Mouse (Mus musculus) cerebellum, postnatal 36 days (tissue): ENCODE measurements at regions not wholly inside any gene's neighbourhood (a gene's known extent, or its start where the extent isn't known, plus 50 kb on each side); places are given as distances from the start of the nearest gene placed in this dataset.

Experiments used
- DNase-seq, 2 experiments: peaks; one replicate each; pipeline ENCODE4 v3.0.0; 2021 to 2022; ENCODE audit warnings: mixed read lengths in 2 of 2

DNA sequence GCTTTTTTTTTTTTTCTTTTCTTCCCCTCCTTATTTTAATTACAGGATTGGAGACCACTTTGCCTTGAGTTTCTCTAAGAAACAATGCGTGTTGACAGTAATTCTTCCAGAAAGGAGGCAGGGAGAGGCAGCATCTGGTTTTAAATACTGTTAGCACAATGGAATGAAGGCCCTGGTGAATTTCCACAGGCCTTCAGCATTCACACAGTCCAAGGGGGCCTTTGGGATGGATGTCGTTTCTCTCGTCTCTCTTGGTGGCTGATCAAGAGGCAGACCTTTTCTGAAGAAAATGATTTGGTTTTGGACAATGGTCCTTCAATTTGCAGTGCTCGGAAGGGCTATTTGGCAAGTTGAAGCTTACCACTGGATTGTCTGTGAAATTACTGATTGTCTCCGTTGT lies 321.4 kb downstream of the Lmx1a start:
- DNase-seq: no peak

DNA sequence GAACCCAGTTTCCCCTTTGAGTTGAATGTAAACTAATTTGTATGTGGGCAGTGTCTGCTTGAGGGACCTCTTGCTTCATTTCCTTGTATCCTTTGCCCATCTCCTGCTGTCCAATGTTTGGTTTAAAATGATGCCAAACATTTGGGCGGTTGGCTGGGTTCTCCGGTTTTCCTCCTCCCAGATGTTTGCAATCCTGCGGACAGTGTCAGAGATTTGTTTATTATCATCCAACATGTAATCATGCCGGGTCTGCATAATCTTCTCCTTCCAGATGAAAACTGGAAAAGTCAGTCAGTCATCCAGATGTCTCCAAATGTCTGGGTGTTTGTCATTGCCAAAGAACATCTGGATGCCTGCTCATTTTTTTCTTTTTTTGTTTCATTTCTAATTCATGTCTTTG lies 323.0 kb downstream of the Lmx1a start:
- DNase-seq: no peak

DNA sequence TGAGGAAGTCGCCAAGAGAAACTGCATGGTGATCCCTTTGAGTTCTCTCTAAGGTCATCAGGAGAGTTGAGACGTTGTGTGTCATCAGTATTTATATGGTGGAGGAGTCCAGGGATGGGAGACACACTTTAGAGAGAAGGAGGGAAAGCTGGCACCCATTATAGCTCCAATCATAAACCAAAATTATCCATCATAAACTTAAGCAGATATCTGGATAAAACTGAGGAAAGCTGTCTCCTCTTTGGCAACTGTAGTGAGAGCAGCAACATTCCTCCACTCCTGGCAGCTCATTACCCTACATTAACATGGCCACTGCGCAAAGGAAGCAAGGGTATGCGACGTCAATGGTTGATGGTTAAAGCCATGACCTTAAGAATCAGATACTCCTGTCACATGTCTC lies 323.6 kb downstream of the Lmx1a start:
- no peak for DNase-seq

DNA sequence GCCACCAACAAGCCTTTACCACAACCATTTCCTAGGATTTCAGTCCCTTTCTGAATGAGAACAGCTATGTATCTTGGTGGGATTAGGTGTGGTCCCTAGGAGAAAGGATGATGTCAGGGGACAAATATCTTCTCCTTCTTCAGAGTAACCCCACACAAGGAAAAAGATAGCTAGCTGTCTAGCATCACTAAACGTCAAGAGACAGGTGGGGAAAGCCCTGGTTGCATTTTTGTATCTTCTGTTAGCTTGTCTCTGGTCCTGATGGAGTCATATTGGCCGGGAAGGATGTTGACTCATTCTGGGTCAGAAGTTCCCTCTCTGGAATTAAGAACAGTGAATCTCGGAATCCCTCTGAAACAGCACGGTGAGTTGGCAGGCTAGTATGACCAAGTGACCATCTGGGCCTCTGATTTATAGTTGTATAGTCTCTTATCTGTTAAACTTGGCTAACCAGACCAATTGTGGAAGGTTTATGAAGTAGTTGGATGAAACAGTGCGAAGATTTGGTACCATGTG lies 327.4 kb downstream of the Lmx1a start:
- no peak for DNase-seq

DNA sequence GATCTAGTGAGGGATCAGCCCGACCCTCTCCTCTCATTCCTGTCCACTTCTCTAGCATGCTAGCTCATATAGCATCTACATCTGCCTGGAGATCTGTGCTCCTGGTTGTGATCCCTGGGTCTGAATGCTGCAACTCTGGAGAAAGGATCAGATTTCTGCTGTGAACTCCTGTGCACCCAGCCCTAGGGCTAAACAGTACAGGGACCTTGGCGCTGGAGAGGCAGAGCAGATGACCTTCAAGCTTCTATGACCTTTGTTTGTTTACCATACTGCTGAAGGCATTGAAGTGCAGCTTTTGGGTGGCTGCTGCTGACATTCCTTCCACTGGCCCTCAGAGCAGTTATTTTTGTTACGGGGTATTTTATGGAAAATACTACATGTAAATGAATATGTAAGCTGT lies 337.4 kb downstream of the Lmx1a start:
- DNase-seq: no peak

DNA sequence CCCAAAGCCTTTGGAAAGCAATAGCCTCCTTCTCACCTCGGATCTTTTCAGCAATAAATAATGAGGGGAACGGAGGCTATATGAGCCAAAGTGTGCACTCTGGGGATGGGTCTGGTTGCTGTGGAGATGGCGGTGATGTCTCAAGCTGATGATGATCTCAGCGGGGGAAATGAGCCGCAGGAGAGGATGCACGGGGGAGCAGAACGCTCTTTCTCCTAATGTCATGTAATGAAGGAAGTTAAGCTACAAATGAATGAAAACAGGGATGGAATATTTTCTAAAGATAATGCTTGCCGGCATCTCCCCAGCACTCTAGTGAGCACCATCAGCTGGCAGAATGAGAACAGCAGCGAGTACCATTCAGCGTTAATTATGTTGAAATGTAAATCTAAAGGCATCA lies 355.7 kb downstream of the Lmx1a start:
- DNase-seq: no peak

DNA sequence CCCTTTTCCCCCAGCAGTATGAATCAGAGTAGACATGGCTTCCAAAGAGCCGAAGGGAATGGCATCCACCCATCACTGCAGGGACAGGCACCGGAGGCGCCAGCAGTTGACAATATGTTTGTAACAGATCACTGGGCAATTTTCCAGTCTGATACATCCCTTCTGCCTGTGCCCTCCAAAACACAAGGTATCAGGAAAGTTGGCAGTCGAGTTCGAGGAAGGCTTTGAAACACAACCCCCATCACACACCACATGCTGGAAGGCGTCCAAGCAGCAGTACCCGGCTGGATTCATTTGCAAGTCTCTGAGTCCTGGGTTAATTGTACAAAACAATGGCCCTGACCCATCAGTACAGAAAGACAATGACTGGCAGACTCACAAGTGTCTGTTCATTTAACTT lies 357.3 kb downstream of the Lmx1a start:
- DNase-seq: peak in 1 of 2 experiments; percentile 7

DNA sequence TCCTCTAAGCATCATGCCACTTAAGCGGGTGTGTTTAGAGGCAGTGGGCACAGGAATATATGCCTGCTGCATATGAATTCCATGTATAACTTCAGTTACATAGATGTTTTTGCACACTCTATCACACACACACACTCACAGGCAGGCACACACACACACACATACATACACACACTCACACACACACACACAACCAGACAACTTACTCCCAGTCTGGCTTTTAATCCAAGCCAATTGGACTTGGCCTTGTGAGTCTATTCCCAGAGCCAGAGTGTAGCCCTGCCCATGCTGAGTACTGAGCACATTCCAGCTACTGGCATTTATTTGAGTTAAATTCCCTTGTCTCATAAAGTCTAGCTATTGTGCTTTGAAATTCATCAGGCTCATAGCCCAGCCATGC lies 357.7 kb downstream of the Lmx1a start:
- DNase-seq: no peak

DNA sequence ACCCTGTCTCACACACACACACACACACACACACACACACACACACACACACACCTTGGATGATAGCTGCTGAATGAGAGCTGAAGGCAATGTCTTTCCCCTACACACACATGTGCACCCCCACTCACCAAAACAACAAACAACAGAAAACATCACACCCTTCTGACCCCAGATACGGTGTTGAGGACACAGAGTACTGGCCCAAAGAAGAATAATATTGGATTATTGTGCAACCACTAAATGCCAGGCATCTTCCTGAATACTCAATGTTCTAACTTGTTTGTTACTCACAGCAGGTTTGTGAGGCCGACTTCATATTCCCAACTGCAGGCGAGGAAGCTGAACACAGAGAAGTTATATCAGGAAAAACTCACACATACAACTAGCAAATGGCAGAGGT lies 360.9 kb downstream of the Lmx1a start:
- DNase-seq: no peak

DNA sequence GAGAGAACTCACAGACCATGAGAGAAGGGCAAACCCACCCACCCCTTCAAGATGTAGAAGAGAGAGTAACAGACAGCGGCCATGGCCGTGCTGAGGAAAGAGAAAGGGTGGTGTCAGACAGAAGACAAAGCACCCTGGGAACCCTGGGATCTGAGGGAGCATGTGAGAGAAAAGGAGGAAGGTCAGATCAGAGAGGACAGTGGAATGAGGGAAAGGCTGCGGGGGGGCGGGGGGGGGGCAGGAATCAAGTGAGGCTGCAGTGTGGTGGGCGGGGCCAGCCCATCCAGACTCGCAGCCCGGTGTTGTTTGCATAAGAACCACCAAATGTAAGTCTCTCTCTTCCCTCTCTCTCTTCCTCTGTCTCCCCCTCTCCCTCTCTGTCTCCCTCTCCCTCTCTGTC lies 367.4 kb downstream of the Lmx1a start:
- no peak for DNase-seq

DNA sequence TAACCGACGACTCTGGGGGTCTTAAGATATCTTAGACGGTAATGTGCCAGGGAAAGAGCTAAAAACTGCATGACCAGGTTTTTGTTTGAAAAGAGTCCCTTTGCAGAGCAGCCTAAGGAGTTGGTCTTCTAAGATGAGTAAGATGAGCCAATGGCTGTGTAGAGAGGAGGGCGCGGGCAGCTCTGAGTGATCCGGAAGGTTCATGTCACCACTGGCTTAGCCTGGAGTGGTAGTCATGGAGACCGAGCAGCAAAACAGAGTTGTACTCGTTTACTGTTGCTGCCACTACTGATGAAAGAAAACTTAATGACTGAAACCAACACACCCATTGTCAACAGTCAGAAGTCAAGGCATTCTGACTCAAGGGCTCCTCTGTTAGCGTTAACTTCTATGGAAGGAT lies 368.4 kb downstream of the Lmx1a start:
- DNase-seq: no peak

DNA sequence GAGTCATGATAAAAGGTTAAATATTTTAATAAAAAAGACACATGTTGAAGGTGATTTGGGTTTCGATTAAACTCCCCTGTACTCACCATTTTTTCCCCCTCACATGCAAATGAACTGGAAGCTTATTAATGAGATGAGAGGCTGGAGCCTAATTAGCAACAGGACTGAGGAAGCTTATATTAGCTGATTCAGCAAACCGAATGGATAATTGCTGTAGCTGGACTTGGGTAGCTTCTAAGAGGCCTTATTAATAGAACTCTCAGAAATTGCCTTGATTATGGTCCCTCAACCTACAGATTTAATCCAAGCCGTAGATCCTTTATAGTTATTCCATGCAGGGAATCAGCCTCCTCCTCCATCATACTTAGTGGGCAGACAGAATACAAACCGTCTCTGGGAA lies 369.7 kb downstream of the Lmx1a start:
- DNase-seq: no peak

DNA sequence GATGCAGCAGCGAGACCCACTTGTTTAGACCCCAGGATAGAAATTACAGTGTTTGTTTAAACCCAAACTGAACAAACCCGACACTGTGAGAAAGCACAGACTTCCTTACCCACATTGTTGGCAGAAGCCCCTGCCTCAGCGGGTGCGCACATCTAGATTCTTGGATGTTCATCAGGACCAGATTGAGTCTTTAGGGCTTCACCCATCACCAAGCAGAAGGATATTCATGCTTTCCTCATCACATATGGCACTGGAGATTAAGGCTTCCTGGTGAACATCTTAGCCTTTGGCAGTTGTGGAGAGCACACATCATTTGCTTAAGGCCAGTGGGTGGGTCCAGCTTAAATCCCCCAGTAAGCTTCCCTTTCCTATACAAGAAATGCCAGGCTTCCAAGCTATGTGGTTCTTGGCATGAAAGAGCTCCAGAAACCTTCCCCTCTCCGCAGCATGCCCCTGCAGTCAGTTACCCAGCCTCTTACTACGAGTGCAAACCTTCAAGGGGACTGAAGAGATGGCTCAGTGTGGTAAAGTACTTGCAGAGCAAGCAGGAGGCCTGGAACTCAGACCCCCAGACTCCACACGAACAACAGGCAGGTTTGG lies 367.9 kb downstream of the Pbx1 start:
- DNase-seq: no peak

DNA sequence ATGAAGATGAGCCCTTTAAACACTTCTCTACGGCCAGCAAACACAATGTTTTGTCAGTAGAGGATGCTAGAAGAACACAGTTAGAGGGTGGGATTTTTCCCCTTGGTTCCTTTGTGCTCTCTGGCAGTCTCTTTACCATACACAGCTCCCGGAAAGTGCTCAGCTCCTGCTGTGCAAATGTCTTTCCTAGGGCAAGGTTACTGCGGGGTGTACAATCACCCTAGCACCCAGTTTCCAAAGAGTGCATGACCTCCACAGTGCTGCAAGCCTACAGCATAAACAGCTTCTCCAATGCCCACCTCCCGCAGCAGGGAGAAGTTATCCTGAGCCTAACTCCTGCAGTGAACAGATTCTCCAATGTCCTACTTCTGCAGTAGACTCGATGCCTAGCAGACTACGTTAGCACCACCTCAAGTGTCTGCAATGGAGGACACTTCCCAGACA lies 366.4 kb downstream of the Pbx1 start:
- DNase-seq: no peak

DNA sequence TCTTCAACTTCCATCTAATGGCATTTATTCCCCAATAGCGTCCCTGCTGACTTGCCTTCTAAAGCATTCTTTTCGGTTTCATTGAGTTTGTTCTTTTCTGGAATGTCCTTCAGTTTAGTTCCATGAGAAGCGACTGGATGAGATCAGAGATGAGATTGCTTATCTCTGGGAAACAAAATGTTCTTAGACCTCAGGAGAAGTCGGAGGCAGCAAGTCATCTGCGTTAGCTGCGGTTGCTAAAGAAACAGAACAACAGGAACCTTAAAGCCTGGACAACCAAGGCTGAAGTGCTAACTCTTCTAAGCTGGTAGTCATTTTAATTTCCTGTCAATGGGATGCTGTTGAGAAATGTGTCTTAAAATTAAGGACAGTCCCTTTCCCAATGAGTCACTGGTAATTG lies 365.3 kb downstream of the Pbx1 start:
- no peak for DNase-seq

DNA sequence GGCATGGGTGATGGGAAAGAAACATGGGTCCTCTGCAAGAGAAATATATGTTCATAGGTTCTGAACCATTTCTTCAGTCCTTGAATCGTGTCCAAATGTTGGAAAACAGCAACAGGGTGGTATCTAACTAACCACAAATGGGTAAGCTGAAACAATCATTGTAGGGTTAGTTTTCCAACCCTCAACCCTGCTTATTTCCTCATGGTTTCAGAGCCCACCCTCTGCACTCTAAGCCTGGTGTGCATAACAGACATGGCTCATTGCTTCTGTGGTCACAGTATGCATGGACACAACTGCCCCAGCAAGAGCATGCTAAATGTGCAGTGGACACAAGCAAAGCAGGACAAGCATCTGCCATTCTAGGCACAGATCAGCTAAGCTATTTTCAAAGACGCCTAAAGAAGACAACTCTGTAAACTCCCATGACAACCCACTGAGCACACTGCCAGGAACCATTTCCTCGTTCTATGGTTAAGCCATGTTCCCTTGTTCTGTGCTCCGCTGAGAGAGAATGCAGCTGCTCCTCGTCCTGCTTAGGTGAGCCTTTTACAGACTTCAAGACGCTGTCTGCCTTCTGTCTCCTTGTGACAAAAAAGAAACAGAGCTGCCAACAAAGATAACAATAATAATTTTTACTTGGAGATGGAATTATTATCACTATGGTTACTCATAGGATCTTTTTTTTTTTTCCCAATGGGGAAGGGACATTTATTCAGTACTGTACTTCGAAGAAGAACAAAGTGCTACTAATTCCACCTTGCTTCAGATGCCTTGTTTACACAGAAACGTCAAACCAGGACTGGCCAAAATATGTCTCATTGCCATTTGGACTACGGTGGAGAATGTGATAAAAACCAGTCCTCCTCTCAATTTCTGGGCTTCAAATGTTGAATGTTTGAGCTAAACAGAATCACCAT lies 363.8 kb downstream of the Pbx1 start:
- DNase-seq: no peak

DNA sequence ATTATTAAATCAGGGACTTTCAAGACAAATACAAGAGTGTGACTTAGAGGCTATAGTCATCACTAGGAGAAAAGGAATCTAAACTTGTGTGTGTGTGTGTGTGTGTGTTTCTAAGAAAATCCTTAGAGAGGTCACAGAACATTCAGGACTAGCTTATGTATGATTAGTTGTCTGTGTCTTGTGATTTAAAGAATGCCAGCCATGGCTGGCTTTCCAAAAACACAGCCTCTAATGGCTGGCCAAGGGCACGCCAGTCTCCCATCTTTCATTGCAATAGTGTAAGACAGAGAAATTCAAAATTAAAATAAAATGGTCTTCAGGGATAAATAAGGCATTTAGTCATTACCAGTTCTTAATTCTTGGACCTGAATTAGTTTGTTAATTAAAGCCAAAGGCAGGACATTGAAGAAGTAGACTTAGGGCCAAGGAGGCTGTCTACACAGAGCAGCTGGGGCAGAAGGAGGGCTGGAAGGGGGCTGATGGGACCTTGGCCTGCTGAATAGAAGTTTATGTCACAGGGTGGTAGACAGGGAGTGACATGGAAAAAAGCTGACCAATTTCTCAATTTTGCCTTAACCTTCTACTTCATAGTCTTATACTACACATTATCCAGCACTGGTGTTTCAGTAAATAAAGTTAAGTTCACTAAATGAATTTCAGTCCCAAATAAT lies 363.0 kb downstream of the Pbx1 start:
- no peak for DNase-seq
